Mouse (Mus musculus) left cerebral cortex, adult 11 months (tissue): ENCODE data around the gene Vps45.
"Not testable (repeated sequence)": the region's sequence is repeated elsewhere in the genome, so short reads cannot be mapped to it uniquely, and the experiment has no call there.

ENCODE experiments used
- DNase-seq: peaks from one replicate; pipeline ENCODE4 v3.0.0; 2022; ENCODE audit warnings: low spot score

Gene Vps45

GRCm38 (mm10) chr3:95996451-95997073 lies 61.7 kb downstream of the Vps45 start:
- DNase-seq: no peak

GRCm38 (mm10) chr3:95995802-95996428 lies 62.4 kb downstream of the Vps45 start, which contains the start of gene Plekho1:
Gene Plekho1 (minus strand): TSS chr3:95996001.
- no peak for DNase-seq

- no peak for DNase-seq
These were observed 63.1 kb downstream of the Vps45 start for GRCm38 (mm10) chr3:95994975-95995801.

- DNase-seq: no peak
These were observed 63.9 kb downstream of the Vps45 start for GRCm38 (mm10) chr3:95994381-95994846.

GRCm38 (mm10) chr3:95993881-95994280 lies 64.4 kb downstream of the Vps45 start:
- no peak for DNase-seq

GRCm38 (mm10) chr3:95992990-95993603 lies 65.2 kb downstream of the Vps45 start:
- DNase-seq: no peak

- no peak for DNase-seq
These were observed 67.8 kb downstream of the Vps45 start for GRCm38 (mm10) chr3:95990413-95990941.

- DNase-seq: no peak
These were observed 69.3 kb downstream of the Vps45 start for GRCm38 (mm10) chr3:95988969-95989368.

GRCm38 (mm10) chr3:95988138-95988537 lies 70.1 kb downstream of the Vps45 start:
- no peak for DNase-seq

- DNase-seq: no peak
These were observed 70.7 kb downstream of the Vps45 start for GRCm38 (mm10) chr3:95987386-95988110.

- DNase-seq: no peak
These were observed 71.3 kb downstream of the Vps45 start for GRCm38 (mm10) chr3:95986984-95987383.

GRCm38 (mm10) chr3:95986001-95986622 lies 72.2 kb downstream of the Vps45 start:
- peak; percentile 65 for DNase-seq

- no peak for DNase-seq
These were observed 72.9 kb downstream of the Vps45 start for GRCm38 (mm10) chr3:95985209-95986000.

GRCm38 (mm10) chr3:95982129-95982528 lies 76.1 kb downstream of the Vps45 start:
- no peak for DNase-seq

- DNase-seq: no peak
These were observed 77.8 kb downstream of the Vps45 start for GRCm38 (mm10) chr3:95980276-95980970.

- DNase-seq: no peak
These were observed 80.0 kb downstream of the Vps45 start for GRCm38 (mm10) chr3:95978265-95978664.

GRCm38 (mm10) chr3:95977587-95977986 lies 80.7 kb downstream of the Vps45 start:
- not testable (repeated sequence) for DNase-seq

- no peak for DNase-seq
These were observed 81.2 kb downstream of the Vps45 start for GRCm38 (mm10) chr3:95977079-95977478.

GRCm38 (mm10) chr3:95972873-95973634 lies 85.2 kb downstream of the Vps45 start:
- DNase-seq: no peak
